Mouse (Mus musculus) CH12.LX (cell line): ENCODE data around the gene Adgrb3. TPM values are rescaled to one million over a fixed set of nuclear protein-coding genes. Genes with fewer than 3 reads are reported as not detected.

ENCODE experiments used
- DNase-seq: peaks from one replicate; pipeline ENCODE4 v3.0.0-alpha.2; 2013; ENCODE audit errors: extremely low read depth
- H3K27ac ChIP-seq: 2 replicates; pipeline ENCODE4 v1.5.1; 2012; ENCODE audit warnings: low read depth, mild to moderate bottlenecking, control low read depth, moderate library complexity; ENCODE audit not compliant: insufficient read depth
- H3K27me3 ChIP-seq: replicated peaks from 2 replicates; pipeline ENCODE3; 2012; ENCODE audit warnings: inconsistent platforms
- H3K36me3 ChIP-seq, 2 experiments: replicated peaks in 1 of 2; 2 replicates each; pipeline versions ENCODE3 to v1.6.1; 2012; ENCODE audit warnings: inconsistent platforms in 1 of 2, low read length in 1 of 2, mild to moderate bottlenecking in 1 of 2, mixed read lengths in 1 of 2, moderate library complexity in 1 of 2; ENCODE audit not compliant: control insufficient read depth in 1 of 2, insufficient read depth in 1 of 2
- H3K4me1 ChIP-seq, 2 experiments: 2 replicates each; pipeline ENCODE4 v1.6.1; 2012; ENCODE audit warnings: inconsistent platforms in 1 of 2, moderate library complexity in 1 of 2; ENCODE audit not compliant: insufficient read depth in 2 of 2, control insufficient read depth in 1 of 2
- H3K4me2 ChIP-seq: 2 replicates; pipeline ENCODE4 v1.6.1; 2012; ENCODE audit warnings: low read depth, mild to moderate bottlenecking, control low read depth; ENCODE audit not compliant: poor library complexity, insufficient read depth, severe bottlenecking
- H3K4me3 ChIP-seq, 3 experiments: fragments of 150-350 bp in 1 of 3; sonication (generic) in 1 of 3; replicated peaks in 1 of 3; 2 replicates each; pipeline versions ENCODE3 to v1.5.1; 2011 to 2012; ENCODE audit warnings: low read depth in 2 of 3, low read length in 2 of 3, mild to moderate bottlenecking in 2 of 3, moderate library complexity in 2 of 3, control low read depth in 1 of 3, improper control_type of control experiment in 1 of 3, inconsistent platforms in 1 of 3, mixed read lengths in 1 of 3; ENCODE audit not compliant: poor library complexity in 1 of 3
- H3K79me2 ChIP-seq: replicated peaks from 2 replicates; pipeline ENCODE4 v1.6.1; 2012; ENCODE audit warnings: mild to moderate bottlenecking, moderate library complexity; ENCODE audit not compliant: control insufficient read depth, poor library complexity, insufficient read depth, severe bottlenecking; ENCODE audit errors: extremely low read depth
- H3K9ac ChIP-seq: 2 replicates; pipeline ENCODE4 v1.6.1; 2012; ENCODE audit warnings: low read depth, mild to moderate bottlenecking, control low read depth, moderate library complexity; ENCODE audit not compliant: insufficient read depth
- H3K9me3 ChIP-seq: replicated peaks from 2 replicates; pipeline ENCODE3; 2012; ENCODE audit warnings: low read length, inconsistent platforms, mixed read lengths
- EP300 ChIP-seq: IDR thresholded peaks from 2 replicates; pipeline ENCODE4 v1.6.1; 2011; ENCODE audit warnings: low read length, improper control_type of control experiment
- ETS1 ChIP-seq: conservative IDR thresholded peaks from 2 replicates; pipeline ENCODE4 v1.6.1; 2012; ENCODE audit warnings: low read depth, mild to moderate bottlenecking, inconsistent platforms, low read length, improper control_type of control experiment, moderate library complexity
- HCFC1 ChIP-seq: IDR thresholded peaks from 2 replicates; pipeline ENCODE4 v1.6.1; 2012; ENCODE audit warnings: low read depth, mild to moderate bottlenecking, inconsistent platforms, low read length, improper control_type of control experiment
- JUN ChIP-seq: IDR thresholded peaks from 2 replicates; pipeline ENCODE4 v1.6.1; 2011; ENCODE audit warnings: low read depth, mild to moderate bottlenecking, low read length, improper control_type of control experiment, moderate library complexity; ENCODE audit not compliant: insufficient read depth
- MAFK ChIP-seq: IDR thresholded peaks from 2 replicates; pipeline ENCODE4 v1.6.1; 2011; ENCODE audit warnings: low read length, improper control_type of control experiment; ENCODE audit not compliant: insufficient replicate concordance
- MEF2A ChIP-seq: IDR thresholded peaks from 2 replicates; pipeline ENCODE4 v1.6.1; 2014; ENCODE audit warnings: low read depth, mild to moderate bottlenecking, inconsistent platforms, low read length, improper control_type of control experiment, borderline replicate concordance
- MXI1 ChIP-seq: IDR thresholded peaks from 2 replicates; pipeline ENCODE4 v1.6.1; 2011; ENCODE audit warnings: mild to moderate bottlenecking, low read depth, low read length, improper control_type of control experiment
- NELFE ChIP-seq: IDR thresholded peaks from 2 replicates; pipeline ENCODE4 v1.6.1; 2011; ENCODE audit warnings: low read depth, low read length, improper control_type of control experiment
- POLR2A ChIP-seq: IDR thresholded peaks from 2 replicates; pipeline ENCODE4 v1.6.1; 2011; ENCODE audit warnings: low read depth, mild to moderate bottlenecking, improper control_type of control experiment, low read length
- POLR2AphosphoS2 ChIP-seq: IDR thresholded peaks from 2 replicates; pipeline ENCODE4 v1.6.1; 2011; ENCODE audit warnings: low read depth, low read length, improper control_type of control experiment
- SIN3A ChIP-seq: IDR thresholded peaks from 2 replicates; pipeline ENCODE4 v1.6.1; 2012; ENCODE audit warnings: low read length, improper control_type of control experiment, inconsistent platforms
- UBTF ChIP-seq: IDR thresholded peaks from 2 replicates; pipeline ENCODE4 v1.6.1; 2012; ENCODE audit warnings: low read depth, mild to moderate bottlenecking, inconsistent platforms, low read length, improper control_type of control experiment, moderate library complexity
- USF2 ChIP-seq: conservative IDR thresholded peaks from 2 replicates; pipeline ENCODE4 v1.6.1; 2011; ENCODE audit warnings: low read depth, low read length, improper control_type of control experiment
- ZC3H11A ChIP-seq: IDR thresholded peaks from 2 replicates; pipeline ENCODE4 v1.6.1; 2012; ENCODE audit warnings: low read depth, mild to moderate bottlenecking, inconsistent platforms, low read length, improper control_type of control experiment
- ZKSCAN1 ChIP-seq: IDR thresholded peaks from 2 replicates; pipeline ENCODE4 v1.6.1; 2012; ENCODE audit warnings: low read depth, inconsistent platforms, low read length, improper control_type of control experiment, borderline replicate concordance
- ZNF384 ChIP-seq: IDR thresholded peaks from 2 replicates; pipeline ENCODE4 v1.6.1; 2012; ENCODE audit warnings: low read depth, low read length, improper control_type of control experiment, inconsistent platforms
- dilution Hi-C: fragments of 300-500 bp; cut with MboI; formaldehyde crosslinking; loops from 2 replicates; pipeline ENCODE4 v1.14.3; 2020; ENCODE audit warnings: low sequenced_read_pairs; ENCODE audit not compliant: extremely low pct_unique_long_range_greater_than_20kb, extremely low pct_ligation_motif_present
- in situ Hi-C: fragments of 300-500 bp; cut with MboI; formaldehyde crosslinking; loops from 3 replicates; pipeline ENCODE4 v1.14.3; 2019; ENCODE audit warnings: low sequenced_read_pairs, low pct_ligation_motif_present, low pct_unique_long_range_greater_than_20kb, mixed read lengths
- polyA plus RNA-seq: library from polyadenylated mRNA; unstranded; fragments of >175 nt; gene quantifications from 2 replicates; pipeline ENCODE4 v1.2.1, GENCODE M21; 2012; ENCODE audit warnings: low read depth; ENCODE audit not compliant: insufficient read length
- total RNA-seq, 2 experiments: library from RNA; depleted of rRNA; stranded (reverse); fragments of 300-350 nt in 1 of 2; fragments of >200 nt in 1 of 2; gene quantifications; 2 replicates each; pipeline ENCODE4 v1.2.3; 2012 to 2014

The Adgrb3 gene
- total and polyA plus RNA-seq, 3 experiments, result not detected

DNA sequence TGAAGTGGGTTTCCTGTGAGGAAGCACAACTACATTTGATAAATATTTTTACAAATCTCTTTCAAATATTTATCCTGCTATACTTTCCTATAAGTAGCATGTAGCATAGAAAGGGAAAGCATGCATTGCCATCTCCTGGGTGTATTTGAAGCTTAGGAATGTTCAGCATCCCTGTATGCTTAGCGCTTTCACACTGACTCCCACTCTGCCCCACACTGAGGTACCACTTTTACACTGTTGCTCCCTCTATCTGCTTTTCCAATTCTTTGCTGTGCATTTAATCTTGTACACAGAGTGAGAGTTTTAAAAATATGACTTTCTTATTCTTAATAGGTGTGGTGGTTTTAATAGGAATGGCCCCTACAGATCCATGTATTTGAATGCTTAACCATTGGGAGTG lies 261.4 kb downstream of the Adgrb3 start:
- no peak overlapping the region for H3K4me2 ChIP-seq
- DNase-seq, result no peak
- H3K27ac ChIP-seq, result no peak overlapping the region
- H3K9me3 ChIP-seq, result peaks cover 21% of the 10 kb centered on the region
- H3K9ac ChIP-seq, result no peak overlapping the region
- in situ Hi-C loops, result no loop called here
- H3K4me3 ChIP-seq, result no peak overlapping the region
- H3K36me3 ChIP-seq, result no peaks in the 10 kb centered on the region
- dilution Hi-C loops, result no loop called here
- no peak for TF ChIP-seq POLR2AphosphoS2
- TF ChIP-seq ETS1, result no peak
- TF ChIP-seq ZC3H11A, result no peak
- TF ChIP-seq MXI1, result no peak
- TF ChIP-seq MAFK, result no peak
- no peak for TF ChIP-seq JUN
- no peak for TF ChIP-seq POLR2A
- TF ChIP-seq USF2, result no peak
- TF ChIP-seq HCFC1, result no peak
- TF ChIP-seq MEF2A, result no peak
- H3K79me2 ChIP-seq, result no peaks in the 10 kb centered on the region
- no peaks in the 10 kb centered on the region for H3K27me3 ChIP-seq
- no peaks in the 10 kb centered on the region for H3K4me1 ChIP-seq

DNA sequence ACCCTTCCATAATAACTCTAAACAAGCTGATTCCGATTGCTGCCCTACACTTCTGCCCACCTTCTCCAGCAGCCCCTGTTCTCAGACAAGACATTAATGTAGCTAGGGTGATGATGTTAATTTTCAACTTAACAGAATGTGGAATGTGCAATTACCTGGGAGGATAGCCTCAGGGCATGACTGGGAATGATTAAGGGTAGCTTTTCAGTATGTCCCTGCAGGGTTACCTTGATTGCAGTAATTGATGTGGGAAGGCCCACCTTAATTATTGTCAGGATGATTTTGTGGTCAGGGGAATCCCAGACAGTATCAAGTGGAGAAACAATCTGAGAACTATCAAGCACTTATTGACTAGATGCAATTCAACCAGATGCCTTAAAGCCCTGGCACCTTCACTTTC lies 283.4 kb downstream of the Adgrb3 start:
- TF ChIP-seq SIN3A, result no peak
- no peak for TF ChIP-seq EP300
- TF ChIP-seq ZNF384, result no peak
- no peak for TF ChIP-seq ZKSCAN1
- no peak for TF ChIP-seq JUN
- no peak for TF ChIP-seq NELFE
- no peak for TF ChIP-seq USF2
- TF ChIP-seq UBTF, result no peak
- TF ChIP-seq, all 38 proteins: peak for 0
- peaks cover 16% of the 10 kb centered on the region for H3K9me3 ChIP-seq
- no peak overlapping the region for H3K9ac ChIP-seq
- H3K27me3 ChIP-seq, result no peaks in the 10 kb centered on the region
- no peak overlapping the region for H3K27ac ChIP-seq
- dilution Hi-C loops, result no loop called here
- H3K79me2 ChIP-seq, result no peaks in the 10 kb centered on the region
- in situ Hi-C loops, result no loop called here
- H3K4me1 ChIP-seq, result no peaks in the 10 kb centered on the region
- no peak overlapping the region for H3K4me2 ChIP-seq
- H3K36me3 ChIP-seq, result no peaks in the 10 kb centered on the region
- no peak overlapping the region for H3K4me3 ChIP-seq
- DNase-seq, result no peak
